Mouse (Mus musculus) kidney, adult 8-10 months (tissue): Measurements from ENCODE around the gene Gm49510.
A peak's percentile ranks its signal among the peaks of the same experiment; 100 is the strongest.

Experiments used
- DNase-seq, 2 experiments: peaks; one replicate each; pipeline ENCODE4 v3.0.0; 2022

Gene Gm49510

GRCm38 (mm10) chr15:78916052-78916826, 16.8 kb downstream of the Gm49510 start:
- DNase-seq = no peak

- no peak for DNase-seq
Observed at GRCm38 (mm10) chr15:78918126-78918525, 18.7 kb downstream of the Gm49510 start.

DNA sequence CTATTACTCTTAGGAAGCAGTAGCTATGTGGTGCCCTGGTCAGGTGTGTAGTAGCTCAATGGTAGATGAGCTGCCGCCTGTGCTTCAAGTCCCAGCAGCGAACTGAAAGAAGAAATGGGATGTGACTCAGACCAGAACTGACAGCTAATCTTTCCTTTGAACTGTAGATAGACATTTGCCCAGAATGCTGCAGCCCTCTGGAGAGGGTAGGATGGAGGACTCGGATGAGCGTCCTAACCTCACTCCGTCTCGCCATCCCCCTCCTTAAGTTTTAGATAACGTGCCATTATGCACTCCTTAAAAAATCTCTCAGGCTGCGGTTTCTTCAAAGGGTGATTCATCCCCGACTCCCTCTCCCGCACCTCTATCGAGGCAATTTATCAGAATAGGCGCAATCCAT, 20.4 kb downstream of the Gm49510 start:
- DNase-seq = no peak

DNA sequence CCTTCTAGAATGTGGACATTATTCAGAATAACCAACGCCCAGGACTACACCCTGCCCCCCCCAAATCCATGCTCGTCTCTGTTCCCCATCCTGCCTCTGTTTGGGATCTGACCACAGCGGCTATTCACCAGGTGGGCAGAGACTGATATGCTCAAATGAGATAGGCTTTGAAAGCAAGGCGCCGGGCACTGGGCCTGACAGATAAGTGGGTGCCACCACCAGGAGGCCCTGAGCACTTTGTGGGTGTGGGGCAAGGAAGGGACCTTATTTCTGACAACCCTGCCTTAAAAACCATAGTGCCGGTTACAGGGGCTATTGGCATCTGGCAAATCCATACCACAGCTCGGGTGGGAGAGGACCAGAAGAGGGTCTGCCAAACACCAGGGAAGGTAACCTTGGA, 23.2 kb downstream of the Gm49510 start:
- DNase-seq = no peak

DNA sequence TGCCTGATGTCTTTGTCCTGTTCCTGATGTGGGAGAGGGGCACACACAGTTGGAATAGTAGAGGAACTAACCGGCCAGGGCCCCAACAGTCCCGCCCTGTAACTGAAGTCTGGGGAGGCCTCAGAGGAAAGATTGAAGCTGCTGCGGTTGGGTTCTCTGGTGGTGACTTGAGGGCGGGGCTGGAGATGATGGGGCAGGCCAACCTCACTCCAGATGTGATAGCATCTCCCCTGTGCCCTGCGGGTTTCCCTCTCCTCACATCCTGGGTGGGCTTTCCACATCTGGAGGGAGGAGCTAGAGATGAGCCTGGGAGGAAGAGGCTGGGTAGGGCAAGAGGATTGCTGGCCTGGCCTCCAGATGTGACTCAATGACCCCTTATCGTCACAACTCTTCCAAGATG, 24.1 kb downstream of the Gm49510 start:
- DNase-seq = no peak

DNA sequence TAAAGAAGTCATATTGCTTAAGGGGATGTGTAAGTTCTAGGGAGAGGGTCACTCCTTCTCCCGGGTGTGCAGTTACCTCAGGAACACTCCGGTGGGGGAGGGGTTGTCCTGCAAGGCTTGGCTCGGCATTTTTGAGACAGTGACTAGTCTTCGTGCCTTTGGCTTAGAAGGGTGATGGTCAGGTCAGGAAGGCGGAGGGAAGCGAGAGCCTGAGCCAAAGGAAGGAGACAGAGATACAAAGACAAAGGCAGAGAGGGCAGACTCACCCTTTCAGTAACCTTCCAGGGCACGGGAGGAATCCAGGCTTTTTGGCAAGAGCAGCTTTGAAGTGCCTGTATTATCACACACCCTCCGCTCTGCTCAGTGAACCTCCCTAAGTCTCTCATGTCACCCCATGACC, 25.7 kb downstream of the Gm49510 start:
- DNase-seq = peak; percentile 39 to 55

DNA sequence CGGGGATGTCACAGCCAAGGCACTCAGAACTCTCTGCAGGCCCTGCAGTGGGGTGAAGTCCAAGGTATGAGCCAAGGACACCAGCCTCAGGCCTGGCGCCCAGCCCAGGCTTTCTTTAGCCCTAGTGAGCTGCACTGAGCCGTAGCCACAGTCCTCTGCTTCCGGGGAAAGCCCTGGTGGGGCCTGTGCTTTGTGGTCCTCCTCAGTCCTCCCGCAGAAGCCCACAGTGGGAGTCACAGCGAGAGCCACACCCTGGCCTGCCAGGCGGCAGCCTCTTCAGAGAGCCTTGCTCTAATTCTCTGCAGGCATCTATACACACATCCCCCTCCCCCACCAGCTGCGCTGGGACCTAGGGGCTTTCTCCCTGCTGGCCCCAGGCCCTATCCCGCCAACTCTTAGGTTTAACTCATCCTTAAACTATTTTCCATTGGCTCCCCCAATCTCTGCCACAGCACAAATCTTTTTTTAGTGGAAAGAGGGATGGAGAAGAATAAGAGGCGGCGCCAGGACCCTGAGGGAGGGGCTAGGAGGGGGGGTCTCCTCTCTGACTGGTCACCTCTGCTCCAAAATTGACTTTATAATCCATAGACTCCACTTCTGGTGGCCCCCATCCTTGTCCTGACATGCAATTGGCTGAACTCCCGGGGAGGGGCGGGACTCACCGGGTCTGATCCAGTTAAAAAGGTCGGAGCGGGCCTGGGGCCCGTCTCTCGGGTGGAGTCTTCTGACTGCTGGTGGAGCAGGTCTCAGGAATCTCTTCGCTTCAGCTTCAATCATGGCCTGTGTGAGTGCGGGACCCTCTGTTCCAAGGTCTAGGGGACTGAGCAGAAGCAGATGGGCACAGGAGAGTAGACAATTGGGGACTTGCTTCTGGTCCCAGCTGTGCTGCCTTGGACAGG, 26.8 kb downstream of the Gm49510 start, which contains the start of gene Lgals1:
TSS of gene Lgals1 (plus strand) at position 705 of the 899 bp plus-strand sequence.
- DNase-seq = peak; percentile 94 to 95

GRCm38 (mm10) chr15:78927021-78927787, 27.7 kb downstream of the Gm49510 start:
- DNase-seq = peak in 1 of 2 experiments; percentile 33

GRCm38 (mm10) chr15:78927788-78928457, 28.5 kb downstream of the Gm49510 start:
- DNase-seq = peak; percentile 64 to 68

GRCm38 (mm10) chr15:78928539-78928938, 29.1 kb downstream of the Gm49510 start:
- no peak for DNase-seq

DNA sequence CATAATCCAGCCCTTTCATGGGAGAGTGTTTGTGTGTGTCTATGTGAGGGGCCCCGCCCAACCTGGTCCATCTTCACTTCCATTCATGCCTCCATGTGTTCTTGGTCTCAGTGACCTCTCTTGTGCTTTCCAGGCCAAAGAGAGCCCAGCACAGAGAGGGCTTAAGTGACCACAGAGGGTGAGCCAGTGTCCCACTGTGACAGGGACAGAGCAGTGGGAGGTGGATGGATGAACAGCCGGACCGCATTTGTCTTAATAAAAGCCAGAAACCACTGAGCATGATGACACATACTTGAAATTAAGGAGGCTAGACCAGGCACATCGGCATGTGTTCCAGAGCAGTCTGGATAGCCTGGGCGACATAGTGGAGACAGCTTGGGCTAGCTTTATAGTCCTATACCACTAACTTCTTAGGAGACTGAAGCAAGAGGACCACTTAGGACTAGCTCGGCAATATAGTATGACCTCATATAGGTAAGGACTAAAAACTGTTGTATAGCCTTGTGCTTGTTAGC, 30.8 kb downstream of the Gm49510 start:
- no peak for DNase-seq

DNA sequence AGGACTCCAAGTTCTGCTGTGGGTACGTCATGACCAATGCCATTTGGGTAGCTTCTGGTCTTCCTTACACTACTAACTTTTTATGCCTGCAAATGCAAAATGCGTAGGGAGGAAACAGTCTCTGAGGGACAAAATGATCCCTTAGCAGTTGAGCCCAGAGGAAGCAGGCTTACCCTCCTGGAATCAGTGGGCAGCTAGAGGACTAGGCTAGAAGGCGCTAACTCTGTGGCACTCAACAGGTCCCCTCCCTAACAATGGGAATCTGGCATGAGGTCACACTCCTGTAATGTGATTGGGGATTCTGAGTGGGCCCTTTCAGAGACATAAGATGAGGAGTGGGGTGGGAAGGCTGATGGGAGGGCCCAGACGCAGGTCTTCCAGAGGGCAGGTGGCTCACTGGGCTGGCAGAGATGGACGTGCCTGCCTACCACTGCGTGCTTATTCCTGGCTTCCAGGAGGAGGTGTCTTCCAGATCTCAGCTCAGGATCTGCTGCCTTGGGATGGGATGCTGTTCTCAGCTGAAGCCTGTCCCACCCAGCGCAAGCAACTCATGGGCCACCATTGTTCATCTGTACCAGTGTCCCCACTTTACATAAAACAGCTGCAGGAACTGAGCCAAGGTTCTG, 31.4 kb downstream of the Gm49510 start:
- DNase-seq = no peak

GRCm38 (mm10) chr15:78931577-78931976, 32.1 kb downstream of the Gm49510 start:
- peak in 1 of 2 experiments; percentile 64 for DNase-seq

DNA sequence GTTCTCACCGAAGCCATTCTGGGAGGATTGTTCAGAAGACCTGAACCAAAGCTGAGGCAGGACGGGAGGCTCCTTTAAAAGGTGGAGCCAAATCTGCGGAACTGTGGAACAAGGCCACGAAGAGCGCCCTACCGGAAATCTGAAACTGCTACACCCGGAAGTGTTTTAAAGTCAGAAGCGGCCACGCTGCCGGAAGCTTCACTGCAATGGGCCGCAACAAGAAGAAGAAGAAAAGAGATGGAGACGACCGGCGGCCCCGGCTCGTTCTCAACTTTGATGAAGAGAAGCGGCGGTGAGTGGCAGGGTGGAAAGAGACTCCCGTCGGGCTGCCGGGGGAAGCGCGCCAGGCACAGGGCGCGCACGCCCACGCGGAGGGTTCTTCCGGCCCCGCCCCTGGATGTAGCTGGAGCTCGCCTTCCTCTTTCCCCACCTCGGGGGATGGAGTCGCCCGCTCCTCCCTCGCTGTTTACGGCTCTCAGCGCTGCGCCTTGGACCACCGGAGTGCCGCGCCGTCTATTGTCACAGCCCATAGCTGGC, 35.4 kb downstream of the Gm49510 start, which contains the start of gene Nol12:
TSS of gene Nol12 (plus strand) at position 150 of the 537 bp plus-strand sequence.
- peak; percentile 78 to 89 for DNase-seq

DNA sequence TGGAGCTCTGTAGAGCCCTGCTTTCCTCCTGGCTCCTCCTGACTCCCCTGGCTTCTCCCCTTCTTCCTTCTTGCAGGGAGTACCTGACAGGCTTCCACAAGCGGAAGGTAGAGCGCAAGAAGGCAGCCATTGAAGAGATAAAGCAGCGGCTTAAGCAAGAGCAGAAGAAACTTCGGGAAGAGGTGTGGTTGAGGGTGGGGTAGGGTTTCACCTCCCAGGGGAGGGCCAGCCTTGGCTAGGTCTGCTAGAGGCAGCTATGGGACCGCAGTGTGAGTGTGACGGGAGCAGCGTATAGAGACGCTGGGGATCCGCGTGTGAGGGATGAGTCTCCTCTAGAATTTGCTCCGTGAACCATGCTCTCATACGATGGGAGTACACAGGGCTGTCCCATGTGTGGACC, 36.9 kb downstream of the Gm49510 start:
- no peak for DNase-seq

DNA sequence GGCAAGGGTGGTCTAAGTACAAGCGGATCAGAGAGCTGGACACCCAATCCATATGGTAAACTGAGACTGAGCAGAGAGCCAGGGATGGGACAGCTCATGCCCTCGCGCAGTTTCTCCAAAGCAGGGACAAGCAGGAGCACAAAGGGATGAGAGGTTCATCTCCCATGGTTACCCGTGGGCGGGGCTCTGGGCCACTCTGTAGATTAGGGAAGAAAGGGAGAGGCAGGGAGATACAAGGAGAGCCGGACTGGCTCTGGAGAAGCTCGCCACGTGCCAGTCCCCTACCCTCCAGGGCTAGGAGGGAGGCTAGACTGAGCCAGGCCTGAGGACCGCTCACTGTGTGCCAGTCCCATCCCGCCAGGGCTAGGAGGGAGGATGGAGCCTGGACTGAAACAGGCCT, 37.8 kb downstream of the Gm49510 start:
- DNase-seq = no peak

- no peak for DNase-seq
Observed at GRCm38 (mm10) chr15:78937963-78938362, 38.5 kb downstream of the Gm49510 start.

- no peak for DNase-seq
Observed at GRCm38 (mm10) chr15:78940325-78940724, 40.9 kb downstream of the Gm49510 start.

DNA sequence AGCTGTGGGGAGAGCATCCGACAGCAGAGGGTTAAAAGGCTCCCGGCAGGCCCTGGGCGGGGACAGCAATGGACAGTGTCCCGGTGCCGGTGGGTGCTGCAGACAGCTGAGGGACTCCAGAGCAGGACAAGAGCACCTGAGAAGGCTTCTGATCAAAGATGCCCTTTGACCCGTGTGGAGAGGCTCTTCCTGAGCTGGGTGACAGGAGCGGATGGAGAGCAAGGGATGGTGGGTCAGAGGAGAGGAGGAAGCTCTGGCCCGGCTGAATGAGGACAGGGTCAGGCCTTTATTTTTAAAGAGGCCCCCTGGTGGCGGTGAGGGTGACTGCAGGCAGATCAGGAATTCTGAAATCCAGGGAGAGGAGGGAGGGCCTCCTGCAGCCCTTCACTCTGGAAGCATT, 43.2 kb downstream of the Gm49510 start:
- DNase-seq = peak; percentile 68 to 82

DNA sequence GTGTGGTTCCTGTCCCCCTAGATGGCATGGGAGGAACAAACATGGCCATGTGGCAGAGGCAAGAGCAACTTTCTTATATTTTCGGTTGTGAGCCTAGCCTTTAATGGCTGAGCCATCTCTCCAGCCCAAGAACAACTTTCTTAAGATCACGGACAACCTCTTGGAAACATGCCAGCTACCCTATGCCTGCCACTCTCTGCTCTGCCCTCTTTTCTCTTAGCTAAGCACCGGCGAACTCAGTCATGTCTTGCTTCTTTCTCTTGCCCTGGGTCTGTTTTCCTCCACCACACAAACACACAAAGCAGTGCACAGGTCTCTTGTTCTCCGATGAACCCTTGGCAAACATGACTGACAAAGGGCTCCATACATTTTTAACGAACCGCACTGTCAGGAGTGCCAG, 46.8 kb downstream of the Gm49510 start:
- DNase-seq = no peak

DNA sequence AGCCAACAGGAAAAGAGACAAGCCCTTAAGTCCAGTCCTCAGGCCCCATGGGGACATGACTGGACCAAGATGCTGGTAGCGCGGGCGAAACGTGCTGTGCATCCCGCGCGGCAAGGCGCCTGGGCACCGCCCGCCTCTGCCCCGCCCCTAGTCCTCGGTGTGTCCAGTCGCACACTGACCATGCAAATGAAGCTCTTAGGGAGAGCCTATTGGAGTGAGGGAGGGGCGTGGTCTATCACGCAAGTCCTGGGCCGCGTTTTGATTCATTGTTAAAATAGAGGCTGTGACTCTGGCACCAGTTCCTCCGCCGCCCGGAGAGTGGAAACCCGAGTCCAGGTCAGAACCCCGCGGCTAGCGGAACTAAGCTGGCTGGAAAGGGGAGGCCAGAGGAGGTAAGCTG, 48.2 kb downstream of the Gm49510 start, which contains the start of gene Triobp:
TSS of gene Triobp (plus strand) at position 68 of the 400 bp plus-strand sequence.
- peak; percentile 86 to 88 for DNase-seq
